Mouse (Mus musculus): Measurements from ENCODE around the gene Ube2f. TPM values are rescaled to one million over a fixed set of nuclear protein-coding genes. Genes with fewer than 3 reads are reported as not detected.

Ube2f gene
- polyA plus RNA-seq, 1 experiment from 2014 or later: 49.1 TPM

- WGBS (ENCODE audit: insufficient replicate concordance): 27% methylated on average over 8 of the region's 8 CpGs
- Histone ChIP-seq H3K4me3 (ENCODE audit: low read depth, low read length) (peak overlapping the region; percentile 91), H3K4me2 (ENCODE audit: low read depth, low read length) (peak overlapping the region; percentile 91), H3K27me3 (ENCODE audit: insufficient read depth, low read length) (no peaks in the 10 kb centered on the region), H3K27ac (ENCODE audit: low read depth) (peak overlapping the region; percentile 94), H3K9ac (replicated peaks) (0 out of 2 replicates have a peak overlapping the region, but pooled peaks have one; percentile 99), H3K4me1 (ENCODE audit: insufficient read depth) (peaks cover 36% of the 10 kb centered on the region), H3K9me3 (ENCODE audit: low read length) (no peaks in the 10 kb centered on the region), H3K36me3 (replicated peaks; ENCODE audit: insufficient read depth, low read length) (peaks cover 11% of the 10 kb centered on the region)
- peak; percentile 50 for DNase-seq
- ATAC-seq: peak; percentile 12
- TF ChIP-seq EP300 (IDR thresholded peaks at IDR 0.05; ENCODE audit: low read depth): no peak
- peak; percentile 75 for TF ChIP-seq CTCF (IDR thresholded peaks at IDR 0.05; ENCODE audit: low read depth)
These were observed 1.8 kb downstream of the Ube2f start for GRCm38 (mm10) chr1:91251927-91252326.

- ATAC-seq: no peak
- no peaks in the 10 kb centered on the region for H3K9me3 ChIP-seq (ENCODE audit: low read length)
- peaks cover 15% of the 10 kb centered on the region for H3K4me1 ChIP-seq (ENCODE audit: insufficient read depth)
- no peak overlapping the region for H3K4me3 ChIP-seq (ENCODE audit: low read depth, low read length)
- H3K9ac ChIP-seq (replicated peaks): no peak overlapping the region
- H3K27ac ChIP-seq (ENCODE audit: low read depth): peak overlapping the region; percentile 11
- no peak for DNase-seq
- no peak overlapping the region for H3K4me2 ChIP-seq (ENCODE audit: low read depth, low read length)
- peaks cover 11% of the 10 kb centered on the region for H3K36me3 ChIP-seq (replicated peaks; ENCODE audit: insufficient read depth, low read length)
- TF ChIP-seq CTCF (IDR thresholded peaks at IDR 0.05; ENCODE audit: low read depth) (no peak), EP300 (IDR thresholded peaks at IDR 0.05; ENCODE audit: low read depth) (no peak)
- no peaks in the 10 kb centered on the region for H3K27me3 ChIP-seq (ENCODE audit: insufficient read depth, low read length)
These were observed 7.8 kb downstream of the Ube2f start for GRCm38 (mm10) chr1:91257918-91258317.

DNA sequence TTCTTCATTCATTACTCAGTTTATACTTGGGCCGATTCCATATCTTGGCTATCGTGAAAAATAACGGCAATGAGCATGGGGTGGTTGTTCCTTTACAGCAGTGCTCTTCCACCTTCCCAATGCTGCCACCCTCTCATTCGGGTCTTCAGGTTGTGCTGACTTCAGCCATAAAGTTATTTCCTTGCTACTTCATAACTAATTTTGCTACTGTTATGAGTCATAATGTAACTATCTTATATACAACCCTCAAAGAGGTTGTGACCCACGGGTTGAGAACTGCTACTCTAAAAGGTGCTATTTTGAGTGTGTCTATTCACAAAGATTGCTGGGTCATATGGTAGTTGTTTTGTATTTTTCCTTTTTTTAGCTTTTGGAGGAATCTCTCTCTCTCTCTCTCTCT is 9.7 kb downstream of the Ube2f start:
- Histone ChIP-seq H3K4me1 (ENCODE audit: insufficient read depth) (peaks cover 15% of the 10 kb centered on the region), H3K4me2 (ENCODE audit: low read depth, low read length) (no peak overlapping the region), H3K27me3 (ENCODE audit: insufficient read depth, low read length) (no peaks in the 10 kb centered on the region), H3K4me3 (ENCODE audit: low read depth, low read length) (no peak overlapping the region), H3K9me3 (ENCODE audit: low read length) (no peaks in the 10 kb centered on the region), H3K27ac (ENCODE audit: low read depth) (no peak overlapping the region), H3K36me3 (replicated peaks; ENCODE audit: insufficient read depth, low read length) (peaks cover 10% of the 10 kb centered on the region), H3K9ac (replicated peaks) (no peak overlapping the region)
- ATAC-seq: no peak
- TF ChIP-seq EP300 (IDR thresholded peaks at IDR 0.05; ENCODE audit: low read depth) (no peak), CTCF (IDR thresholded peaks at IDR 0.05; ENCODE audit: low read depth) (no peak)
- 72% methylated on average over 5 of the region's 5 CpGs for WGBS (ENCODE audit: insufficient replicate concordance)
- DNase-seq: no peak

- Histone ChIP-seq H3K4me3 (ENCODE audit: low read depth, low read length) (no peak overlapping the region), H3K27ac (ENCODE audit: low read depth) (no peak overlapping the region), H3K36me3 (replicated peaks; ENCODE audit: insufficient read depth, low read length) (peaks cover 29% of the 10 kb centered on the region), H3K4me1 (ENCODE audit: insufficient read depth) (peaks cover 9% of the 10 kb centered on the region; the same call in 1 of the 2 replicates), H3K27me3 (ENCODE audit: insufficient read depth, low read length) (no peaks in the 10 kb centered on the region), H3K9me3 (ENCODE audit: low read length) (no peaks in the 10 kb centered on the region), H3K9ac (replicated peaks) (no peak overlapping the region), H3K4me2 (ENCODE audit: low read depth, low read length) (no peak overlapping the region)
- ATAC-seq (no peak), DNase-seq (no peak)
- TF ChIP-seq CTCF (IDR thresholded peaks at IDR 0.05; ENCODE audit: low read depth) (no peak), EP300 (IDR thresholded peaks at IDR 0.05; ENCODE audit: low read depth) (no peak)
- WGBS (ENCODE audit: insufficient replicate concordance): 89% methylated on average over 7 of the region's 7 CpGs
These were observed 12.4 kb downstream of the Ube2f start for GRCm38 (mm10) chr1:91262508-91262907.

DNA sequence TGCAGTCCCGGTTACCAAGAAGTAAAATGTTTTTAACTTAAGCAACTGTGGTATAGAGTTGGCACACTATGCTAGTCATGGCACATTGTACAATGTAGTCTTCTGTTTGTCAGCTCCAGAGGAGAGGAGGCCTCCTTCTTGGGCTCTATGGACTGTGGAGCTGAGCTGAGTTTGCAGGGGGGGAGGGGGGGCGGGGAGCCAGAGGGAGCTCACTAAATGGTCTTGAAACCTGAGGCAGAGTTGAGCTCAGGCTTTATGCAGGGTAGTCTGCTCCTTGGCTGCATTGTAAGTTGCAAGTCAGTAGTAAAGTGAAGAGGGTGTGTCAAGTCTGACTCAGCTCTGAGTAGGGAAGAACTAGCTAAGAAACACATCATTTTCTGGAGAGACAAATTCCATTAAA is 22.2 kb downstream of the Ube2f start:
- ATAC-seq (no peak), DNase-seq (no peak)
- TF ChIP-seq EP300 (IDR thresholded peaks at IDR 0.05; ENCODE audit: low read depth) (no peak), CTCF (IDR thresholded peaks at IDR 0.05; ENCODE audit: low read depth) (no peak)
- H3K36me3 ChIP-seq (replicated peaks; ENCODE audit: insufficient read depth, low read length): peaks cover 24% of the 10 kb centered on the region
- no peaks in the 10 kb centered on the region for H3K4me1 ChIP-seq (ENCODE audit: insufficient read depth)
- H3K4me3 ChIP-seq (ENCODE audit: low read depth, low read length): no peak overlapping the region
- no peak overlapping the region for H3K27ac ChIP-seq (ENCODE audit: low read depth)
- 84% methylated on average over 2 of the region's 2 CpGs for WGBS (ENCODE audit: insufficient replicate concordance)
- no peak overlapping the region for H3K9ac ChIP-seq (replicated peaks)
- H3K9me3 ChIP-seq (ENCODE audit: low read length): no peaks in the 10 kb centered on the region
- no peak overlapping the region for H3K4me2 ChIP-seq (ENCODE audit: low read depth, low read length)
- no peaks in the 10 kb centered on the region for H3K27me3 ChIP-seq (ENCODE audit: insufficient read depth, low read length)

DNA sequence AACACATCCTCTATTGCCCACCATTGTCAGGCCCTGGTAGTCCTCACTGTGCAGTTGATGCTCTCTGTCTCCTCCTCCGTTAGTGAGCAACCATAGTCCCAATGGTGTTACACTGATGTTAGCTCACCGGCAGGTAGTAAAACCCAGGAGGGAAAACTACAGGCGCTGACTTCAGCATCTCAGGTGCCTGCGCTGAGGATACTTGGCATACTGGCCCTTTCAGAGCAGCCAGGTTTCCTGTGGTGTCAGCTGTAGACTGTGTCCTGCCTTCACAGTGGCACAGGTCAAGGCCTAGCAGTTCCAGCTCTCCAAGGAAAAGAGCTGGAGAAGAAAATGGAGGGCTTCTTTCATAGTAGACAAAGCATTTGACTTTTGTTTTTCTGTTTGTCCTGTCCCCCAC is 26.5 kb downstream of the Ube2f start:
- no peaks in the 10 kb centered on the region for H3K27me3 ChIP-seq (ENCODE audit: insufficient read depth, low read length)
- no peak overlapping the region for H3K4me2 ChIP-seq (ENCODE audit: low read depth, low read length)
- H3K27ac ChIP-seq (ENCODE audit: low read depth): no peak overlapping the region
- WGBS (ENCODE audit: insufficient replicate concordance): 91% methylated on average over 4 of the region's 4 CpGs
- DNase-seq (no peak), ATAC-seq (no peak)
- TF ChIP-seq CTCF (IDR thresholded peaks at IDR 0.05; ENCODE audit: low read depth): no peak
- no peak for TF ChIP-seq EP300 (IDR thresholded peaks at IDR 0.05; ENCODE audit: low read depth)
- H3K4me1 ChIP-seq (ENCODE audit: insufficient read depth): no peaks in the 10 kb centered on the region
- H3K36me3 ChIP-seq (replicated peaks; ENCODE audit: insufficient read depth, low read length): peaks cover 46% of the 10 kb centered on the region
- no peak overlapping the region for H3K9ac ChIP-seq (replicated peaks)
- H3K4me3 ChIP-seq (ENCODE audit: low read depth, low read length): no peak overlapping the region
- no peaks in the 10 kb centered on the region for H3K9me3 ChIP-seq (ENCODE audit: low read length)

DNA sequence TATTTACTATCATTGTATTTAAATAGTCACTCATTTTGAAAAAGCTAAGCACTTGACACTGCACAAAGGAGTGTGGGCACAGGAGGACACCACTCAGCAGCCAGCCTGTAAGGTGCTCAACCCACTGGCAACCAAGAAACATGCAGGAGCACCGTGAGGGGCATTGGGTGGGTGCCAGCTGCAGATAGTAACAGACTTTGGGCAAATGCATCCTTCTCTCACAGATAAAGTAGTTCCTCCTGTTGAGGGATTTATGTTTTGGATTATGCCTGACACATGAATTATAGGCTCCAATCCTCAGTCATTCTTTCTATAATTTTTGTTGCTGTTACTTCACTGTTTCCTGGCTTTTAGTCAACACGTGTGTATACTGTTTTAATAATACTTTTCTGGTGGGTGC is 27.4 kb downstream of the Ube2f start:
- Histone ChIP-seq H3K27ac (ENCODE audit: low read depth) (no peak overlapping the region), H3K4me2 (ENCODE audit: low read depth, low read length) (no peak overlapping the region), H3K4me1 (ENCODE audit: insufficient read depth) (no peaks in the 10 kb centered on the region), H3K4me3 (ENCODE audit: low read depth, low read length) (no peak overlapping the region), H3K9ac (replicated peaks) (no peak overlapping the region), H3K27me3 (ENCODE audit: insufficient read depth, low read length) (no peaks in the 10 kb centered on the region), H3K9me3 (ENCODE audit: low read length) (no peaks in the 10 kb centered on the region), H3K36me3 (replicated peaks; ENCODE audit: insufficient read depth, low read length) (peaks cover 46% of the 10 kb centered on the region)
- TF ChIP-seq CTCF (IDR thresholded peaks at IDR 0.05; ENCODE audit: low read depth) (no peak), EP300 (IDR thresholded peaks at IDR 0.05; ENCODE audit: low read depth) (no peak)
- WGBS (ENCODE audit: insufficient replicate concordance): 70% methylated on average over 2 of the region's 2 CpGs
- no peak for DNase-seq
- no peak for ATAC-seq

All from liver, postnatal 0 days (tissue).